Mouse (Mus musculus) embryonic facial prominence, embryonic 14.5 days (tissue): ENCODE data around the gene Ppm1l. TPM values are rescaled to one million over a fixed set of nuclear protein-coding genes. Genes with fewer than 3 reads are reported as not detected.

Source experiments
- ATAC-seq: fragments of 200-750 bp; cut with Nextera tagmentation; 2 replicates; pipeline ENCODE4 v1.8.0; 2017; ENCODE audit warnings: low read depth, moderate number of reproducible peaks, moderate TSS enrichment
- DNase-seq: peaks from one replicate; pipeline ENCODE4 v3.0.0-alpha.2; 2015; ENCODE audit warnings: low spot score
- H3K27ac ChIP-seq: fragments of 300-500 bp; sonication (generic); replicated peaks from 2 replicates; pipeline ENCODE4 v1.5.1; 2014; ENCODE audit warnings: low read depth, mild to moderate bottlenecking, low read length, moderate library complexity
- H3K27me3 ChIP-seq: fragments of 300-500 bp; sonication (generic); replicated peaks from 2 replicates; pipeline ENCODE4 v1.6.1; 2014; ENCODE audit warnings: low read length; ENCODE audit not compliant: control insufficient read depth, insufficient read depth
- H3K36me3 ChIP-seq: fragments of 300-500 bp; sonication (generic); 2 replicates; pipeline ENCODE4 v1.6.1; 2014; ENCODE audit warnings: low read length, mixed read lengths; ENCODE audit not compliant: control insufficient read depth, insufficient read depth
- H3K4me1 ChIP-seq: fragments of 300-500 bp; sonication (generic); 2 replicates; pipeline ENCODE4 v1.6.1; 2014; ENCODE audit warnings: antibody characterized with exemption, low read length; ENCODE audit not compliant: control insufficient read depth, insufficient read depth
- H3K4me2 ChIP-seq: fragments of 300-500 bp; sonication (generic); 2 replicates; pipeline ENCODE4 v1.6.1; 2014; ENCODE audit warnings: low read depth, mild to moderate bottlenecking, low read length, moderate library complexity, mixed read lengths
- H3K4me3 ChIP-seq: fragments of 300-500 bp; sonication (generic); 2 replicates; pipeline ENCODE4 v1.5.1; 2014; ENCODE audit warnings: low read depth, mild to moderate bottlenecking, low read length
- H3K9ac ChIP-seq: fragments of 300-500 bp; sonication (generic); 2 replicates; pipeline ENCODE4 v1.6.1; 2014; ENCODE audit warnings: low read depth, mild to moderate bottlenecking, low read length, moderate library complexity, mixed read lengths
- H3K9me3 ChIP-seq: fragments of 300-500 bp; sonication (generic); 2 replicates; pipeline ENCODE4 v1.6.1; 2016; ENCODE audit warnings: low read length; ENCODE audit not compliant: control insufficient read depth
- WGBS: fragments of 180-500 bp; shearing (Covaris S2); extraction: QIAGEN DNeasy Blood & Tissue Kit; methylation state at CpG from one replicate; pipeline ENCODE4 v1.1.7; 2014; 5-methylcytosine and 5-hydroxymethylcytosine counted together
- polyA plus RNA-seq: library from polyadenylated mRNA; unstranded; fragments of >200 nt; fragmentation: Nextera tagmentation; extraction: Ambion mirVana; gene quantifications from 2 replicates; pipeline ENCODE4 v1.2.1, GENCODE M21; 2014

The Ppm1l gene
- polyA plus RNA-seq, 1 experiment from 2014 or later: 10.9 TPM

DNA sequence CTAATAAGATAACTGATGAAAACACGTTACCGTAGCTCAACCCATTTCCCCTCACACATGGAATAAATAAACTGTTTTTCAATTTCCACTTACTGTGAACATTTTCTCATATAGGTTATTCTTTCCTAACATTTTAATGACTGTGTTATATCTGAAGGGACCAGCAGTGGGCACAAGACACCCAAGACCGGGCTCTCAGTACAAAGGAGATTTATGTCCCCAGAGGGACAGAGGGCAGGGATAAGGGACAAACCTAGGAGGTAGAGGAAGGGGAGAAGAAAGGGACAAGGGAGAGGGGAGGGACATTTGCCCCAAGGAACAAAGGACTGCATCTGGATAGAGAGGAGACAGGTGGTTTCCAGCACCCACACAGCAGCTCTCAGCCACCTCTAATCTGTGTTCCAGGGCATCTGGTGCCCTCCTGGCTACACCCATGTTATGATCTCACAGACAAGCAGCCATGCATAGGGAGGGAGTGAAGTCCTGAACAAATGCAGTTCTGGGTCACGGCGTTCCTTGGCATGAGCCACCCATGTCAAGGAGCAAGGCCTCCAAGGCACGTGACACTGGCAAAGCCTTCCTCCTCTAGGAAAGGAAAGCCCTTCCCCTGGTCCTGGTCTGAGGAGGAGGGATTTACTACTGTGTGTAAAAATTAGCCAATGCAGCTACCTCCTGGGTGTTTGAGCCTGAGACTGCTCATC is 174.5 kb downstream of the Ppm1l start:
- 0 out of 2 replicates have a peak, but pooled peaks have one; percentile 30 for ATAC-seq
- WGBS: 84% methylated on average over 6 of the region's 6 CpGs

DNA sequence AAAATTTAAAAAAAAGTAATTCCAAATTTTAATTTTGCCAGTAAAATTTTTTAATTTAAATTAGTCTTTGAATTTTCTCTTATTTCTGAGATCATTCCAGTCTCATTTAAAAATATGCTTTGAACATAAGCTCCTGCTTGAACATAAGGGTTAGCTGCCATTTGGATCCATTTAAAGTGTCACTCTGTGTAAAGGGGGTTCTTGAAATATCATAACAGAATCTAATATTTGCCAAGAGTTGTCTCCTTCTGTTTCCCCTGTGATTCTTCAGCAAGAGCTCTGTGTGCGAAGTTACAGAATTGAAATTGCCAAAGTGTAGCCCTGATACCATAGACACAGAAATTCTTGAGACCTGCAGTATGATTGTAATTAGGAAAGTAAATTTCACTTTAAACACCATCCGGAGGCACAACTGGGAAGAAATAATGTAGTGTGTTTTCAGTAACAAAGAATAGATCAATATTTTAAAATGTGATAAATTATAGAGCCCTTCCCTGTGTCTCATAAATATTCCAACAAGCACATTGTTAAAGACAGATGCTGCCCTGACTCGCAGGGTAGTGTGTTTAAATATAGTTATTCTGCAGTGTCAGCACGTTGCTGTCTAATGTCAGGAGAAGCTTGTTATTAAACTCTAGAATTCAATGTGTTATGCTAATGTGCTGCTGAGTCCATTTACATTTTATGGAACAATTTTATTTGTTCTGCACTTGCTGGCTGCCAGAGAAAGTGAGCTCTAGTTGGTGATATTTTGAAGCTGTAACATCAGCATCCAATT is 177.8 kb downstream of the Ppm1l start:
- Histone ChIP-seq H3K27ac (no peak overlapping the region), H3K4me1 (no peaks in the 10 kb centered on the region), H3K9ac (no peak overlapping the region), H3K4me3 (no peak overlapping the region), H3K27me3 (no peaks in the 10 kb centered on the region), H3K4me2 (no peak overlapping the region), H3K36me3 (no peaks in the 10 kb centered on the region), H3K9me3 (no peaks in the 10 kb centered on the region)
- WGBS: 58% methylated on average over 4 of the region's 4 CpGs
- DNase-seq (no peak), ATAC-seq (no peak)

More for the DNA sequence above, 174.5 kb downstream of the Ppm1l start:
- H3K9ac ChIP-seq: no peak overlapping the region
- no peak for DNase-seq
- no peak overlapping the region for H3K27ac ChIP-seq
- no peak overlapping the region for H3K4me2 ChIP-seq
- 0 out of 2 replicates have a peak, but pooled peaks cover 4% of the 10 kb centered on the region for H3K4me1 ChIP-seq
- no peaks in the 10 kb centered on the region for H3K9me3 ChIP-seq
- H3K4me3 ChIP-seq: no peak overlapping the region
- no peaks in the 10 kb centered on the region for H3K36me3 ChIP-seq
- no peaks in the 10 kb centered on the region for H3K27me3 ChIP-seq

DNA sequence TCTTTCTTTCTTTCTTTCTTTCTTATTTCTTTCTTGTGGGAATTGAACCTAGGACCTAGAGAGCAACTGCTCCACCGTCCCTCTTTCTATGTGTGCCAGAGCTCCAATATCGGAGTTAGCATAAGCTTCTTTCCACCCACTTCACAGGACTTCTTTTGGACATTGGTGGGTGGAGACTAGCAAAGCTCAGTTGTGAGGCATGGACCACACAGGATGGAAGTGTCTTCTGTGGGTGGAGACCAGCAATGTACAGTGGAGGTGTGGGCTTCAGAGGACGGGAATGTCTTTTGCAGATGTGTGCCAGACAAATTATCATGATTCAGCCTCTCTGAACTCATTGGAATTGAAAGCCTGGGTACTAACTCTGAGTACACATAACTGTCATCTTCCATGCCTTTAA is 180.5 kb downstream of the Ppm1l start:
- Histone ChIP-seq H3K9ac (no peak overlapping the region), H3K27me3 (no peaks in the 10 kb centered on the region), H3K27ac (no peak overlapping the region), H3K9me3 (no peaks in the 10 kb centered on the region), H3K4me3 (no peak overlapping the region), H3K4me1 (no peaks in the 10 kb centered on the region), H3K36me3 (no peaks in the 10 kb centered on the region), H3K4me2 (no peak overlapping the region)
- ATAC-seq (no peak), DNase-seq (no peak)
- 69% methylated on average over 3 of the region's 3 CpGs for WGBS

- no peak overlapping the region for H3K4me3 ChIP-seq
- H3K36me3 ChIP-seq: no peaks in the 10 kb centered on the region
- H3K4me2 ChIP-seq: no peak overlapping the region
- ATAC-seq (peak; percentile 84), DNase-seq (no peak)
- no peak overlapping the region for H3K9ac ChIP-seq
- no peaks in the 10 kb centered on the region for H3K4me1 ChIP-seq
- H3K27me3 ChIP-seq: no peaks in the 10 kb centered on the region
- H3K9me3 ChIP-seq: no peaks in the 10 kb centered on the region
- no peak overlapping the region for H3K27ac ChIP-seq
- 10% methylated on average over 6 of the region's 6 CpGs for WGBS
These were observed 185.3 kb downstream of the Ppm1l start for GRCm38 (mm10) chr3:69502009-69502408.

DNA sequence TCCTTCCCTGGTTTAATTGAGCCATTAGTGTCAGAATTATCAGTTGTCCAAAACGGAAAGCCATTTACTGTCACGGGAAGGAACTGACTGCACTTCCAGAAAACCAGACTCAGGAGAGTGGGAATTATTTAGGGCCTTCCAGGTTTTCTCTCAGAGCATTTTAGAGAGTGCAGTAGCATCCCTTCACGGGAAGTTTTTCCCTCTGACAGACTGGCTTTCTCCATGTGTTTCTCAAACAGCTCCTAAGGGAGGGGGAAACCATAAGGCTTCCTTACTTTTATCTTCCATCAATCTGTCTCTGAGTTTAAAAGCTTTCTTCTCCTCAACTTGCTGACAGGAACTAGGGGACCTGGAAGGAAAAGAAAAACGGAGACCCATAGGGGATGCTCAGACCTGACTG is 185.9 kb downstream of the Ppm1l start:
- H3K36me3 ChIP-seq: no peaks in the 10 kb centered on the region
- 22% methylated on average over 4 of the region's 4 CpGs for WGBS
- no peak overlapping the region for H3K4me3 ChIP-seq
- no peak overlapping the region for H3K27ac ChIP-seq
- ATAC-seq: no peak
- H3K4me2 ChIP-seq: no peak overlapping the region
- no peaks in the 10 kb centered on the region for H3K4me1 ChIP-seq
- H3K27me3 ChIP-seq: no peaks in the 10 kb centered on the region
- H3K9ac ChIP-seq: no peak overlapping the region
- H3K9me3 ChIP-seq: no peaks in the 10 kb centered on the region
- no peak for DNase-seq

GRCm38 (mm10) chr3:69505090-69505489 is 188.4 kb downstream of the Ppm1l start:
- no peaks in the 10 kb centered on the region for H3K36me3 ChIP-seq
- H3K27ac ChIP-seq: no peak overlapping the region
- 83% methylated on average over 7 of the region's 7 CpGs for WGBS
- H3K4me2 ChIP-seq: no peak overlapping the region
- DNase-seq (no peak), ATAC-seq (no peak)
- no peaks in the 10 kb centered on the region for H3K27me3 ChIP-seq
- no peak overlapping the region for H3K4me3 ChIP-seq
- H3K9me3 ChIP-seq: no peaks in the 10 kb centered on the region
- no peaks in the 10 kb centered on the region for H3K4me1 ChIP-seq
- H3K9ac ChIP-seq: no peak overlapping the region

DNA sequence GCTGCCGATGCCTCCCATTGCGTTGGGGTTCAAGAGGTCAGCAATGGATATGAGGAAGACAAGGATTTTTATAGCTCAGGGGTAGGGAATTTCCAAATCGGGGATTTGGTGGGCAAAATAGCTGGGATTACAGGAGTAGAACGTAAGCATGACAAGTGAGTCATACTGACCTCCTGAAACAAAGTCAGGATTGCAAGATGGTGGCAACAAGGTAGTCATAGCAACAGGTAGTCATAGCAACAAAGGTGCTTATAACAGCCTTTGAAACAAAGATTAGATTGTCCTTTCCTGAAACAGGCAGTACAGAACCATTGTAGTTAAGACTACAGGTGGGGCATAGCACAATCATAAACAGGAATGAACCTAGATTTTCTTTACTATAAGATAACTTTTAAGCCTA is 189.7 kb downstream of the Ppm1l start:
- Histone ChIP-seq H3K4me3 (no peak overlapping the region), H3K9me3 (no peaks in the 10 kb centered on the region), H3K27ac (no peak overlapping the region), H3K36me3 (no peaks in the 10 kb centered on the region), H3K4me2 (no peak overlapping the region), H3K27me3 (no peaks in the 10 kb centered on the region), H3K9ac (no peak overlapping the region), H3K4me1 (no peaks in the 10 kb centered on the region)
- WGBS: 91% methylated on average over 4 of the region's 4 CpGs
- DNase-seq (no peak), ATAC-seq (no peak)

DNA sequence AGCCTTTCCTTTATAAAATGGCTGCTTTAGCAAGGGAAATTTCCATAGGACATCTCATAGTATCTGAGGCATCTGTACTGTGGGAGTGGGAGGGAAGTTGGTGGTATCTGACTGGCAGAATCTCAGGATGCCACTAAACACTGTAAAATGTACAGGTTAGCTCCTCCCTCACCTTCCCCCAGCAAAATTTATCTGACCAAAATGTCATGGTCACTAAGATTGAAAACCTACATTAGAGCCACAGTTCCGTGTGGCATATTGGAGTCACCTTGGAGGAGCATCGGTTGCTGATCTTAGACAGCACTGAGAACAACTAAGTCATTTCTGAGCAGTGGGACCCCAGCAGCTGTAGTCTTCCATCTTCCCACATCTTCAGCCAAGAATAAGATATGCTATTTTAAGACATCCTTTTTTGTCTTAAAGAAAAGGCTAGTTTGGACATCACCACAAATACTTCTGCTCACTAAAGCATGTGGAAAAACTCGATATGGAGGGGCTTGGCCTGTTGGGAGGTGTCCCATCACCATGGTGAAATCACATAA is 192.8 kb downstream of the Ppm1l start:
- H3K9ac ChIP-seq: no peak overlapping the region
- no peak overlapping the region for H3K4me2 ChIP-seq
- no peaks in the 10 kb centered on the region for H3K27me3 ChIP-seq
- no peaks in the 10 kb centered on the region for H3K9me3 ChIP-seq
- 84% methylated on average over 3 of the region's 3 CpGs for WGBS
- ATAC-seq: no peak
- no peak overlapping the region for H3K27ac ChIP-seq
- no peaks in the 10 kb centered on the region for H3K4me1 ChIP-seq
- H3K4me3 ChIP-seq: no peak overlapping the region
- no peaks in the 10 kb centered on the region for H3K36me3 ChIP-seq
- DNase-seq: no peak
